Mouse (Mus musculus) left cerebral cortex, adult 18-20 months (tissue): ENCODE data around the gene Eif4e1b. TPM values are rescaled to one million over a fixed set of nuclear protein-coding genes. Genes with fewer than 3 reads are reported as not detected.

ENCODE experiments used
- DNase-seq, 2 experiments: peaks; one replicate each; pipeline ENCODE4 v3.0.0; 2021 to 2022; ENCODE audit warnings: low spot score in 2 of 2, mixed read lengths in 1 of 2
- long read RNA-seq, 2 experiments: library from polyadenylated mRNA; stranded (forward); transcript quantifications; one replicate each; pipeline ENCODE4 v2.0.0; 2021
- total RNA-seq, 2 experiments: library from RNA; stranded (reverse); gene quantifications; 2 replicates each; pipeline ENCODE4 v1.2.3; 2021

Gene Eif4e1b
- total RNA-seq, result not detected
- long read RNA-seq, experiment 1, result 0 reads
- long read RNA-seq, experiment 2, result 0 reads

DNA sequence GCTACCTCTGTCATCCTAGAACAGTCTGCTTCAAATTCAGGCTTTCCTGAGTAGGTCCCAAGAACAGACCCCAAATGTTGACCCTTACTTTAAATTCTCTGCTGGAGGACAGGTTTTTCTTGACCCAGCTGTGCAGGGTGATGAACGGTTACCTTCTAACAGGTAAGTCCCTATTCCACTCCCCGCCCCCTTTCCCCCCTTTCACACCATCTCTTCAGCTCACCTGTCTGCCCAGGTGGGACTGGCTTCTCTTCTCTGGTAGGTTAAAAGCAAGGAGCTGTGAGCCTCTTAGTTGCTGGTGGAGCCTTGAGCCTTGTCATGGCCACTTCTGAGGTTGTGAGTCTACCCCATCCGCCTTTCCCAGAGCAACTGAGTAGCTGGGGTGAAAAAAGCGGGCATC lies at the start of gene Eif4e1b:
Eif4e1b (plus strand) TSS at position 301 of the 400 bp plus-strand sequence.
- DNase-seq, result no peak

DNA sequence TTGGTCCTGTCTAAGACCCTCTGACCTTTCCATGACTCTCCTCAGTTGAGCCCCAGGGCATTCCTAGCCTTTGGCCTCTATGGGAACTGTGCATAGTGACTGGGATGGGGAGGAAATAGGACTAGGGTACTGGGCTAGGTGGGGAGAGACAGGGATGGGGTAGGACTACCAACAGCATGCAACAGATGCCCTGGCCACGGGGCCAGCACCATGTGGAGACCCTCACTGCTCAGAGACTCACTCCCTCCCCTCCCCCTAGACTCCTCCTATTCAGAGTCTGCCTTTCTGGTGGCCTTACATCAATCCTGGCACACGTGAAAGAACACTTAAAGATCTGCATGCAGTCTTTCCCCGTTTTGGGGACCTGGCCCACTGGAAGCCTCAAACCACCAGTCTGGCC lies 46.9 kb upstream of the Eif4e1b start:
- no peak for DNase-seq

DNA sequence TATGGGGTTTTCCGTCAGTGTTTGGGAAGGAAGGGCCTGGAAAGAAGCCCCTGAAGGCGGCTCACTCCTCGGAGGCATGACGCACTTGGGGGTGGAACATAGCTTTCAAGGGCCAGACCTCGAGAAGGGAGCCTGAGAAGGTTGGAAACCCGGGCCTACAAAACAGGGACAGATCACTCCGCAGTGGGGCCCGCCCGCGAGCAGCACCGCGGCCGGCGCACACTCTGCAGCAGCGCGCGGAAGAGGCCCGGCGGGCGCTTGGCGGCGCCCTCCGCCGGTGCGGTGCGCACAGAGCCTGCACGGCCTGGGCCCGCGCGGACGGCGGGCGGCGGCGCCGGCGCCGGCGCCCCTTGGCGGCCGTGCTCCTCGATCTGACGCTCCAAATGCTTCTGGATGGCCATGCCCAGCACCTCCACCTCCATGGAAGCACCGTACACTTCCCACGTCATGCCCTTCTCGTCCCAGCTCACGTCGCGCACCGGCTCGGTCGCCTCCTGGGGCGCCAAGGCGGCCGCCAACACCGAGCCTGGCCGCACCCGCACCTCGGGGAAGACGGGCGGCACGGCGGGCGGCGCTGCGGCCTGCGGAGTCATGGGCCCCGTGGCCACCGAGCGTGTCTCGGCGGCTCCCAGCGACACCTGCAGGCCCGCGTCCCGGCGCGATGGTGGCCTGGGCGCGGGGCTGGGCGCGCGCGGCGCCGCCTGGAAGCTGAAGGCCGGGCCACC lies 46.1 kb upstream of the Eif4e1b start:
- no peak for DNase-seq

DNA sequence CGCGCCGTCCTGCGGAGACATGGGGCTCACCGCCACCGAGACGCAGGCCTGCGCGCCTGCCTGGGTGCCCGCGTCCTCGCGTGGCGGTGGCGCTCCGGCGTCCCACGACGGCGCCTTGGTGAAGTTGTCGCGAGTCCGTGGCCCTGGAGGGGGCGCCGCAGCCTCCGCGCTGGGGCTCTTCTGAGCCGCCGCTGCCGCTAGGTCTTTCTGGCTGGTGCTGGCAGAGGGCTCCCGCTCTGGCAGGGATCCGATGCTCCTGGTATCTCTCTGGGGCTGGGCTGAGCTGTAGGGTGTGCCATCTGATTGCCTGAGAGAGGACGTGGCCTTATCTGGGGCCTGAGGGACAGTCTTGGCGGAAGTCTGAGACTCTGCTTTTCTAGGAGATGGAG lies 45.6 kb upstream of the Eif4e1b start:
- no peak for DNase-seq

DNA sequence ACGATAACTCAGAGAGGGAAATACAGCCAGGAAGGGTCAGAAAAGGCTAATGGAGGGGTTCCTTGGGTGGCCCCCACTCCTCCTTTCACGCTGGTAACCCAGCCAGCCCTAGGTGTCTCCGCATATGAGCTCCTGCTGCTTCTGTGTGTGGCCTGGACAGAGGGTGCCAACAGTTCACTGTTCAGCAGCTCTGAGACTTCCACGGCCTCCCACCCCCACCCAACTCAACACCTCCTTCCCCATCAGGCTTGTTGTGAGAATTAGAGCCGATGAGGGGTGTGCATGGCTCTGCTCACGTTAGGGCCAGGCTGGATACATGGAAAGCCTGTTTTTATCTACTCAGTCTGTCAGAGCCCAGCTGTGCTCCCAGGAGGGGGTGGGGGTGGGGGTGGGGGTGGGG lies 37.7 kb upstream of the Eif4e1b start:
- DNase-seq, result no peak

DNA sequence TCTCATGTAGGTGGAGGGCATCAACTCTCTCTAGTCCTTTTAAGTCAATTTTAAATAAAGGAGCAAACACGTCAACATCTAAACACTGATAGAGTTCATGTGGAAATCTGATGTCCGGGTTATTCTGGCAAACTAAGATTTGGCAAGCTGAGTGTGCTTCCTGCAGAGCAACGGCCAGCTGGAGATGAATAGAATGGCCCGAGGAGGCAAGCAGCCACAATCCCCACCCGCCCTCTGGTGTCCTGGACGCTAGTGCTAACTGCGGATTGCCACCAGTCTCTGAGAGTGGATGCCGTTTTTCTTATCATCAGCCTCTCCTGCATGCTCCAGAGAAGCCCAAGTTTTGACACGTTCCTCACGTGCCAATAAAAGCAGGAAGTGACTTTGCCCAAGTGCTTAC lies 36.9 kb upstream of the Eif4e1b start:
- no peak for DNase-seq

DNA sequence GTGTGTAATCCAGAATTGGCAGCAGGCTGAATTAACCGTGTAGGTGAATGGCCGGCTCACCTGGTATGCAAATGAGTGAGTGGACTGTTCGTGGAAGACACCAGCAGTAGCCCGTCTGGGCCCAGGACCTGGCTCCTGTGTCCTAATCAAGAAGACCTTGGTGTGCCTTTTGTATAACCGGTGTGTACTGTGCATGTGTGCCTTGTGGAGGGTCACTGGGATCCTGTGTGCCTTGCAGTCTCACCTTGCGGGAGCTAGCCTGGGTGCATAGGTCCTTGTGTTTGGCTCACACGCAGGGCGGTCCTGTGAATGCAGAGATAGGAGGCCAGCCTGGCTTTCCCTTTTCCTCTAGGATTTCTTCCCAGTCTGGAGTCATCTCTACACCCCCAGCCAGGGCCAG lies 35.6 kb upstream of the Eif4e1b start:
- DNase-seq, result no peak

DNA sequence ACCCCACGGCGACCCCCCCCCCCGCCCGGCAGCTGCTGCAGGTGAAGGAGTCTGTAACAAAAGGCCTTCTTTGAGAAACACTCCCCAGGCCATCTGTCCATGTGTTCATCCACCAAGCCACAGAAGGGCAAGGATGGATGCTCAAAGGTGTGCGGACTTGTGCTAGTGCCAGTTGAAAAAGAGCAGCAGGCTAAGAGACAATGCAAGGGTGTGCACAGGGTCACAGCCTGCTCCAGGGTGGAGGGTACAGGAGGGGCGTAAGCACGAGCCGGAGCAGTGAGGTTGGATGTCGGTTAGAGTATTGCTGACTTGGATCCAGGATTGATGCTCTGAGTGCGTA lies 35.1 kb upstream of the Eif4e1b start:
- DNase-seq, result no peak

DNA sequence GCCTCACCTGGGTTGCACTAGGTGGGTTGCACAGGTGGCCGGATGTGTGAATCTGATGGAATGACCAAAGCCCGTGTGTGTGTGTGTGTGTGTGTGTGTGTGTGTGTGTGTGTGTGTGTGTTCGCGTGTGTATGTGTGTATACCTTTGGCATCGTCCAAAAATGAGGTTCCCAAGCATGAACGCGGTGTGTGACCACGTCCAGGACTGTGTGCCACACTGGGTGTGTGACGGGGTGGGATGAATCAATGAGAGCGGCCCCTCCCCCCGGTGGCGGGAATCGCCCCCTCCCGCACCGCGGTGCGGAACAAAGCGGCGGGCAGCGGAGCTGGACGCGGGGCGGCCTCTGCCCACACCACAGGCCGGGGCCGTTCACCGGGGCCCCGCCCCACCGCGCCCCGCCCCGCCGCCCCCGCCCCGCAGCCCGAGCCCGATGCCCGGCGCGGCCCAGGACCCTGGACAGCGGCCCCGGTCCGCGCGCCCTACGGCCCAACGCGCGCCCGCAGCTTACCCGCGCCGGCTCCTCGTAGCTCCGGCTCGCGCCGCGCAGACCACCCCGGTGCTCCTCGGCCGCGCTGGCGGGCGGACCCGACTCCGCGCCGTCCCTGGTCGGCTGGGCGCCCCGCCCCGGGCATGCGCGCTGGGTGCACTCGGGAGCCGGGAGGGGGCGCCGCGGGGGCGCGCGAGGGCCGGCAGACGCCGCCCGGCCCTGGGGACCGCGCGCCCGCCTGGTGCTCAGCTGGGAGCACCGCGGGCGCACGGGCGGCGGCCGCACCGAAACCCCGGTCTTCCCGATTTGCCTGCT lies 34.5 kb upstream of the Eif4e1b start:
- DNase-seq, result peak; percentile 68 to 81

DNA sequence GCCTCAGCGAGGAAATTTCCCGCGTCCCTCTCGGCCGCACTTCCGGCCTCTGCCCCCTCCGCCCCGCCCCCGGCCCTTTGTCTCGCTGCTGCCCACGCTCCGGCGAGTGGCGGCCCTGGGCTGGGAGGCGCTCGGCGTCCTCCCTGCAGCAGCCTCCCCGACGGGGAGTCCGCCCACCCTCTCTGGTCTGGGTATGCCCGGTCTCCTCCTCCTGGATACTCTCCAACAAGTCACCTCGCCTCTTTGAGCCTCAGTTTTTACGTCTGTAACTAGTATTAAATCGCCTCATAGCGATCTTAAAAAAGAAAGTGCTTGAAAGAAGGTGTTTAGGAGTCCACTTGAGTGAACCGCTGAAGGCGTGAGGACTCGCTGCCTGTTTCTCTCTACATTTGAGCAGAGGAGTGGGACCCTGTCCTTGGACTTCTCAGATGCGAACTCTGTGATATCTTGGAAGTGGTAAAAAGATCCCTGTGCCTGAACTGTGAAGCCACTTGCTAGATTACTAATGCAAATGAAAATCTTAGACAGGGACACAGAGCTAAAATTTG lies 33.9 kb upstream of the Eif4e1b start, which contains the start of gene Gprin1:
Gprin1 (minus strand) TSS at position 11 of the 548 bp plus-strand sequence.
- no peak for DNase-seq

DNA sequence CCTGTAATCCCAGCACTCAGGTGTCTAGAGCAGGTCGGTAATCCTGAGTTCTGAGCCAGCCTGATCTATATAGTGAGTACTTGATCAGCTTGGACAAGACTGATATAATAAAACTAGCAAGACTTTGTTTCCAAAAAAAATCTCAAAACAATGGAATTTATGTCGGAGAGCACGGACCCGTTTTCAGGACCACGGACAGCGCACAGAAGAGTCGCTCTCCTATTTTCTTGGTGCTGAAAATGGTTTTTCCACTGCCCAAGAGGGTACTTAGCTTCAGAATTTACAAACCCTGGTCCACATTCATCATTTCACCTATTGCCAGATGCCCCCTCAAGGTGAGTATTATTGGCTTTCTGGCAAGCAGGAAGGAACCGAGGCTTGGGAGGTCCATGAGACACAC lies 33.1 kb upstream of the Eif4e1b start:
- no peak for DNase-seq

DNA sequence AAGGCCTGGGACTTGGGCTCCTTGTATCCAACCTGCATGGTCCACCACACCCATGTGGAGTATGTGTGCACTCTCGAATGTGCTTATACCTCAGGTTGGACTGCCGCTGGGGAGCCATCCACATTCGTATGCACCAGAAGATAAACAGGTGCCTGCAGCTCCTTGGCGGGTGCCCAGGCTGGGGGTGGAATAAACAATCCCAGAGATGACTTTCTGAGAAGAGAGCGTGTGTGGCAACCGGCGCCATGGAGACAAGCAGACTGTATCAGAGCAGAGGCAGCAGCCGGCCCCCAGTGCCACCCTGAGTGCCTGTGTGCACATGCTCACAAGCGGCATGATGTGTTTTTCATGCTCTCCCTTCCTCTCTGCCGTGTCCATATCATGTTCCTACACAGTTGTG lies 31.1 kb upstream of the Eif4e1b start:
- DNase-seq, result peak; percentile 83 to 90

DNA sequence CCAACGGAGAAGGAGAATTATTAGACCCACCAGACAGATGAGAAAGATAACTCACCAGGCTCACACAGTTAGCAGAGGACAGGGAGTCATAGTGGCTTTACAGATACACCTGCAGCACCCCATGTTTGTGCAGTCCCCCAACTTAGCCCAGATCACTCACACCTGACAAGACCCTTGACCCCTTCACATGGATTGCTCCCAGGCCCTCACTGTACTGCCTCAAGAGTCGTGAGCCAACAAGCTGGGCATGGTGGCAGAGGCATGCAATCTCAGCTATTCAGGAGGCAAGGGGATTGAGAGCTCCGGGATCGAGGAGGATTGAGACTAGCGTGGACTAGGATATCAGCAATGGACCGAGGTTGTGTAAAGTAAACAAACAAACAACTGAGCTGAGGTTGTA lies 30.1 kb upstream of the Eif4e1b start:
- no peak for DNase-seq

DNA sequence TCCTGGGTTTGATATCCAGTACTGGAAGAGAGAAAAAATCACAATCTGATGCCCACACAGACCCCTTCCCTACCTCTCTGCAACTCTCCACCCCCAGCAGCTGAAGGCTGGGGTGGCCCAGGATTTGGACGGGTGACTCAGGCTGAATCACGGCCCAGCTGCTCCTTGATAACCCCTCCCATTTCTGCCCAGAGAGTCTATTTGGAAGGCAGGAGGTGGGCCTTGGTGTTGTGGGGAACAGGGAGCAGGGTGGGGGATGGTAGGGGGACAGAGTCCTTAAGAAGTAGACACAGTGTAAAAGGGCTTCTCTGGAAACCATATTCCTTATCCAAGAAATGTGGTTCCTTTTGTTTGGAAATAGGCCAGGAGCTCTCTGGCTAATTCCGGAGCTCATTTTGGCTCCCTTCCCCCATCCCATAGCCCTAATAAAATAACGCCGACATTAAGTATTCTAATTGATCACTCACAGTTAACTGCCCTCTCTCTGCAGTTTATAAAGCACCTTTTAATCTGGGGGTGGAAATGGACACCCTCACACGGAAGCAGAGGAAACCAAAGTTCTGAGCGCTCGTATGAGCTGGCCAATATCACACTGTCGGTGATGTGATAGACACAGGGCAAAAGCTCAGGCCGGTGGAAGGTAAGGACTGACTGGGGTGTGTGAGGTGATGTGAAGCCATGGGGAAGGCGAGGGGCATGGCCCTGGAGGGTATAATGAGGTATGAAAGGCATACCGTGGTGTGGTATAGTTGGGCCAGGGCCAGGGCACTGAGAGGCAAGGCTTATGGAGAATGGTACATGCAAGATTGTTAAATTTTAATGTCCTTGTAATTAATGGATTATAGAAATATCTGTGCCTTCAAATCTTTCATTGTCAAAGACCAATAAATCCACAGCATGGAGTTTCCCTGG lies 29.4 kb upstream of the Eif4e1b start:
- DNase-seq, result peak in 1 of 2 experiments; percentile 20

DNA sequence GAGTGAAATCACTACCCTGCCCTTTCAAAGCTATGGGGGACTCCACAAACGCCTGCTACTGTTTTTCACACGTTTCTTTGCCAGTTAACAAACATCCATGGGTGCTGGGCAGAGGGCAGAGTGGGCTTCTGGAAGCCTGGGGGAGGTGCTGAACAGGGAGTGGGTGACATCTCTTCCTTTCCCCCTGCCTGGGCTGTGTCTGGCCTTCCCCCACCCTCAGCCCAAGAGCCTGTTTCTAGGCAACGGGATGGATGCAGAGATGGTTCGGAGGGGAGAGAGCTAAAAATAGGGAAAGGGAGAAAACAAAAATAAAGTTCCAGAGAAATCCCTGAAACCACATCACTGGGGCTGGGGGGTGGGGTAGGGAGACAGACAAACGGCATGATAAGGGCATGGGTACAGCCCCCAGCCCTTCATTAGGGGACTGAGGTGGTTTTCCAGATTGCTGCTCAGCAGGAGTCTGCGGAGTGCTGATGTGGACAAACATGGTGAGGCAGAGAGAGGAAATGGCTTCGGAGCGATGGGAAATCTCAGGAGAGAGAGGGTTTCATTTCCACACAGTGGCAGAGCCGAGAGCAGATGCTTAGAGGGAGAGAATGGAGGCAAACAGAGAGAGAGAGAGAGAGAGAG lies 28.5 kb upstream of the Eif4e1b start:
- DNase-seq, result peak in 1 of 2 experiments; percentile 56

DNA sequence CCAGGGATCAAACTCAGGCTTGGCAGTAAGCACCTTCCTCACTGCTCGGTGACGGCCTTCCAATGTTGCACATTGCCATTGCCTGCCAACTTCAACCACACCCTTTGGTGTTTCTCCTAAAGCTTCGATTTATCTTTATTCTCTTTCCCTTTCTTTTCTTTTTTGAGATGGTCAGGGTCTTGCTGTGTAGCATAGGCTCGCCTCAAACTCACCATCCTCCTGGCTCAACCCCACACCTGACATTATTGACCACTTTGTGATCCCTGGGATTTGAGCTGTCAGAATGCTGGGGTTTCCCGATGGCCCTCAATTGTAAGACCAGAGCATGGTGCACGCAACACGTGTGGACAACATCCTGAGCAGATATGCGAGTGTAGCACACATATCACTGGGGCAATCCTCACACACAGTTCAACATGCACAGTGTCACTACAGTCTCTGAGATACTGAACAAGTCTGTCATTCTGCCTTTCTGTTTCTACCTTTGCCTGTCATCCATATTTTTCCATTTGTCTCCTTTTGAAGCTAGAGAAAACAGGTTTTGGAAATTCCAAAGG lies 27.6 kb upstream of the Eif4e1b start:
- DNase-seq, result peak in 1 of 2 experiments; percentile 4

DNA sequence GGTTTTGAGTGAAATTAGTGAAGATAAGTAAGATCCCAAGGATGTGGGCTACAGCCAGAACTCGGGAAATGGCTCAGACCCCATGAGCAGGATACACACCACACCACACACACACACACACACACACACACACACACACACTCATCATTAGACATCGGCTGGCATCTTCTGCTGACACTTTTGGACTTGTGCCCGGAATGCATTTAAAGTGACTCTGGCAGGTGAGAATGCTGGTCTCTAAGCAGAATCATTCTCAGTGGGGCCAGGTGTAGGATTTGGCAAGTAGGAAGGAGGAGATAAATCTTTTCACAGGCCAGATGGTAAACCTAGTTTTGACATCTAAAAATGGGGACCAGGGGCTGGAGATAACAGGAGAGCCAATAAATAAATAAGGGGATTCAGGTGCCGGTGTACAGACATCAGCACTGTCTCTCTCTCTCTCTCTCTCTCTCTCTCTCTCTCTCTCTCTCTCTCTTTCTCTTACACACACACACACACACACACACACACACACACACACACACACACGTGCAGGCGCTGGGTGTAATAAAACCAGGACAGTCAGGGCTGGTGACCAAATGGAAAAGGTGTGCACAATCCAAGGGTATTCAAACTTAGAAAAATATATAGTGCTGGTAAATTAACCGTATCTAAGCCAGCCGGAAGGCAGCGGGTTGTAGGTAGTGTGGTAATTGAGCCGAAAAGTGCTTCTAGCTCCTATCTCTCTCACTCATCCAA lies 26.5 kb upstream of the Eif4e1b start:
- peak in 1 of 2 experiments; percentile 30 for DNase-seq

DNA sequence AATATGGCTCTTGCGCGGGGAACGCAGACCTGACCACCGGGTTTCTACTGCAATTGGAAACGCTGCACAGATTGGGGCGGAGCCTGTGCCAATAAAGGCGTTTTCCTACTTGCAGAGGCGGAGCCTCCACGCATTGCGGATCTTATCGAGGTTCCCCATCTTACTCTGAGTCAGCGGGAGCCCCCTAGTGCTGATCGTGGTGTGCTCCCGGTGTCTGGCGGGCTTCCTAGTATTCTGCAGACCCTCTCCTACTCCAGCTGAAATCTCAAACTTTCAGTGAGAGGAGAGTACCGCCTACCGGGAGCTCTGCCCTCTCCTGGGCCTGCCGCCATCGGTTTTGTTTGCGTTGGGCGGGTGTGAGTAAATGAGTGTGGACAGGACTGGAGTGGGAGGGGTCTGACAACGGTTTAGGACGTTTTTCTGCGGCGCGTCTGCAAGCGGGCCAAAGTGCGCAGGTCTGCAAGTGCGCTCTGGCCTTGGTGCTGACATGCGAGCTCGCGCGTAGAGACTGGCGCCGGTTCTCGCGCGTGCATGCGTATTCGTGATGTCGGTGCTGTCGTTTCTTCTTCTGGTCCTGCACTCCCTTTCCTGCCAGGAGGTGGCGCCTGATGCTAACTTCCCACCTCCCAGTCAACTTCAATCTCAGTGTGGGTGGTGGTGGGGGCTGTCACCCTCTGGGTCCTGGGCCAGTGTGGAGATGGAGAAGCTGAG lies 25.6 kb upstream of the Eif4e1b start:
- peak; percentile 90 to 94 for DNase-seq
